Mouse (Mus musculus) neutrophil, adult 5-6 weeks (primary cell): ENCODE measurements around the gene Fam174b. TPM values are rescaled to one million over a fixed set of nuclear protein-coding genes. Genes with fewer than 3 reads are reported as not detected.

Experiments used
- ATAC-seq: fragments of 151-379, 151-347 bp; 2 replicates; pipeline ENCODE4 v1.8.0; 2017; ENCODE audit warnings: mild to moderate bottlenecking, moderate TSS enrichment; ENCODE audit not compliant: insufficient number of reproducible peaks, poor library complexity, low FRiP score, severe bottlenecking; ENCODE audit errors: extremely low read depth
- total RNA-seq: library from RNA; stranded (forward); fragments of 200-1000 nt; gene quantifications from 2 replicates; pipeline ENCODE4 v1.2.3, GENCODE M21; 2017

Gene Fam174b
- total RNA-seq, 1 experiment from 2014 or later = 3.0 TPM

DNA sequence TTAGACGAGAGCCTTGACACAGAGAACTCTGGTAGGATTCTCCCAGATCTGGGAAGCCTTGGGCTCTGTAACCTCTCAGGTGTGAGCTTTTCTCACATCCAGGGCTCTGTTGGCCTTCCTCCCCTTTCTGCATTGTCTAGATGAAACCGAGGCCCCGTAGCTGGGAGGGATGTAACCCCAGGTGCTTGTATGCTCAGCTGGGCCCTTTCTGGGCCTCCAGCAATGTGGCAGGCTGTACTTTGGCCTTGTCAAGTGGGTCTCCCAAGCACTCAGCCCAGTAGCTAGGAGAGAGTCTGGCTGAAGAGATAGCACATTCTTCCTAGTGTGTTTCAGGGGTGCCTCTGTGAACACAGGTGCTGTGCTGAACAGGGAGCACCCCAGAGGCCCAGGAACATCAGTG is 7.4 kb downstream of the Fam174b start:
- no peak for ATAC-seq

DNA sequence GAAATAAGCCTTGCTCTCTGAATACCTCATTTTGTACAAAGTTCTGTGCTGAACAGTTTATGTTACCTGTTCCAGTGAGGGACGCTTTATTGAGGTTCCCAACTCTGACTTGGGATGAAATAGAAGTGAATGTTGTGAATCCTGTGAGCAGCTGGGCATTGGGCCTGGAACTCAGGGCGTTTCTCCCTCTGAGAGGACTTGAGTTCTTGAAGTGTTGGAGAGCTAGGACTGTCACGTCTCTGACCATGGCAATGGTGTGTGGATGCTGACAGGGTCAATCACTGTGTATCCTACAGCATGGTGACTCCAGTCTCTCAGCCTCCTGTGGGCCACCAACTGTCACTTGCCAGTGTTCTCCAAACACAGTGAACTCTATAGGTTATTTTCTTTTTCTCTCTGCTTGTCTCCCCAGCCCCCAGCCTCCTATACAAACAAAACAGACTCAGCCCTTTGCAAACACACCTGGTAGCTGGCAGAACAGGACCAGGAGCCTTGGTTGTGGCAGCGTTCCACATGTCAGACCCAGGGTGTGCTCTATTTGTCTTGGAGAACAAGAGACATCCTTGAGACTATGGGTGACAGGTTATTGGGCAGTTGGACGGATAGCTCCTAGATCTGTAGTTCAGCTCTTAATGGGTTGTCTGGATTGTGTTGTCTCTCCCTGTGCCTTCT is 8.5 kb downstream of the Fam174b start:
- ATAC-seq = no peak

DNA sequence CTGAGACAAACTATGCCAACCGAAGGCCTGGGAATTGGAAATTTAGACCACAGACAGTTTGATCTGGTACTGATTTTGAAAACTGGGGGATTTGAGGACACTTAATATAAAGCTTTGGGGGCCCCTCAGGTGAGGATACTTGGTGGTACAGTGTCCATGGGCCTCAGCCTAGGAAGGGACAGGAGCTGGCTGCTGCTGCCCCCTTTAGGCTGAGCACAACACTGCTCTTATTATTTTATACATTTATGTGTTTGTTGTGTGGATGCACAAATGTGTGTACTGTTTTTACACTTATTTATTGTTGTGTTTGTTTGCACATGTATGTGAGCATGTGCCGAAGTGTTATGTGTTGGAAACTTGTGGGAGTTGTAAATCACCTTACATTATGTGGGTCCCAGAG is 9.2 kb downstream of the Fam174b start:
- ATAC-seq = no peak

DNA sequence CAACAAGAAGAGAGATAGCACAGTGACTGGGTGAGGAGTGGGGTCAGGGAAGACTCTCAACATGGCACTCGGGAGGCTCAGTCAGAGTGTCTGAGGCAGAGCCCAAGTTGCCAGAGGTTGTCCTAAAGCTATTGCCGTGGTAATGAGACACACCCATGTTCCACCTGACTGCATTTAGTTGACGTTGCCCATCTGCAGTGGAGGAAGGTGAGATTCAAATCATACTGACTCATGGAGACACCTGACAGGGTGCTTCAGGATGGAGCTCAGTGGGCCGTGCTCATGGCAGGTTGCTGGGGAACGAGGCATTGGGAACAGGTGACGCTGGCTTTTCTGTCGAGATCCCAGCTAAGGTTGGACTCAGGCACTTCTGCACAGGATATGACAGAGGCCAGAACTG is 9.9 kb downstream of the Fam174b start:
- ATAC-seq = no peak

DNA sequence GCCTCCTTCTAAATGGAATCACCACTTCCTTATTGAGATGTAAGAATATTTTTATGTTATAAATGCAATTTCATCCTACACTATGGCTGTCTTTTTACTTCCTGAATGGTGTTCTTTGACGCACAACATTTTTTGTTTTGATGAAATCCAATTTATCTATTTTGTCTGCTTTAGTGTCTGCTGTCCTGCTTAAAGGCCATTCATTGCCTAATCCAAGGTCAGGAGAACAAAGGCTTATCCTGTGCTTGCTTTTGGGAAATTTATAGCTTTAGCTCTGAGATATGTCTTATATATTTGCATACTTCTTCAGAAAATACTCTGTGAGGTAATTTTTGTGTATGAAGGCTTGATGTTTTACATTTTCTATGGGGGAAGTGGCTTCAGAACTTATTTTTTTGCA is 13.5 kb downstream of the Fam174b start:
- no peak for ATAC-seq

DNA sequence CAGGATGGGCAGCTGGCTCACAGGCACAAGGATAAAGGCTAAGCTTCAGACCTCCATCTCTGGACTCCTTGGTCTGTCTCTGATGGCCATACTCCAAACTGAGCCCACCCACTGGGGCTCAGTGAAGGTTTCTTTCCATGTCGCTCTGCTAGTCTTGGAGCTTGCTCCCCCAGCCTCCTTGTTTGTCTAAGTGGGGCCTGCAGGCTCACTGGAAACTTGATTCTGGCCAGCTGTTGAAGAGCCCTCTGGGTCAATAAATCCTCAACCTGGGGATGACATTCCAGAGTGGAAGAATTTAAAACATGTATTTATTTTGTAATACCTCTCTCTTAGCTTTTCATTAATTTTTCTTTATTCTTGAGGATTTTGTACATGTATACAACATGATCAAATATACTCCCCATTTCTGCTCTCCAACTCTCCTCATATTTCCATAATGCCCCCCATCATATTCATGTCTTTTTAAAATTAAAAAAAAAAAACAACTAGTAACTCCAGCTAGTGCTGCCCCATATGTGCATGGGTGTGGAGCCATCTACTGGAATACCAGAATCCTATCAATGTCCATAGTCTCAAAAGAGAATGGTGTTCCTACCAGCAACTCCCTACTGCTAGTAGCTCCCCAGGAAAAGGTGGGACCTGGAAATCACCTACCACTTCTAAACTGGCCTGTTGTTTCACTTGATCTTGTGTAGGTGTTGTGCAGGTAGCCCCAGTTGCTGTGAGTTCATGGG is 15.4 kb downstream of the Fam174b start:
- ATAC-seq = no peak

DNA sequence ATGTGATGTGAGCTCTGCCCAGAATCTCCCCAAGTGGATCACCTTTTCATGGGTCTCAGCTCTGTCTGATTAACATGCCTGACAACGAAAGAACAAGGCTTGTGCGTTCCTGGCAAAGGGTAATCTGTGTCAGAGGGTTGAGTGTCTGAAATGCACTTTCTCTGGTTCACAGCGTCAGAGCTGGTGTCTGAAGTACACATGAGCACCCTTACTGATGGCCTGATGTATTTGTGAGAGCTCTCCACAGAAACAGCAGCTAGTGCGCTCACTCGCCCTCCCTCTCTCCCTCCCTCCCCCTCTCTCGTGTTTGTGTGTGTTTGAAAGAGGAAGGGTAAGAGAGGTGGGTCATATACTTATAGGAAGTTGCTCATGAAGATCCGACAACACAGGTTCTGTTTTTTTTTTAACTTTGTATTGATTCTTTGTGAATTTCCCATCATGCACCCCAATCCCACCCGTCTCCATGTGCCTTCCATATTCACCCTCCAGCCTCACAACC is 21.6 kb downstream of the Fam174b start:
- ATAC-seq = no peak

DNA sequence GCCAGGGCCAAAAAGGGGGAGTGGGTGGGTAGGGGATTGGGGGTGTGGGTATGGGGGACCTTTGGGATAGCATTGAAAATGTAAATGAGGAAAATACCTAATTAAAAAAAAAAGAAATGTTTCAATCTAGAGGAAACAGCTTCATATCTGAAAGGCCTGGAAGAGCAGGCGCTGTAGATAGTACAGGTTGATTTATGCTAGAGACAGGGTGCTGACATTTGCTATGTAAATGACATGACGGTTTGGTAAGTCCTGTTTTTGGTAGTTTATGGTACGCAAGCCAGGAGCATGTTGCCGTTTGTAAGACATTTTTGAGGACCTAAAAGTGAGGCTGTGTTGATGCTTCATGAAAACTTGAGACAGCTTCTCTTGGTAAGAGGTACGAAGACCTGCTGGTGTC is 24.6 kb downstream of the Fam174b start:
- no peak for ATAC-seq

DNA sequence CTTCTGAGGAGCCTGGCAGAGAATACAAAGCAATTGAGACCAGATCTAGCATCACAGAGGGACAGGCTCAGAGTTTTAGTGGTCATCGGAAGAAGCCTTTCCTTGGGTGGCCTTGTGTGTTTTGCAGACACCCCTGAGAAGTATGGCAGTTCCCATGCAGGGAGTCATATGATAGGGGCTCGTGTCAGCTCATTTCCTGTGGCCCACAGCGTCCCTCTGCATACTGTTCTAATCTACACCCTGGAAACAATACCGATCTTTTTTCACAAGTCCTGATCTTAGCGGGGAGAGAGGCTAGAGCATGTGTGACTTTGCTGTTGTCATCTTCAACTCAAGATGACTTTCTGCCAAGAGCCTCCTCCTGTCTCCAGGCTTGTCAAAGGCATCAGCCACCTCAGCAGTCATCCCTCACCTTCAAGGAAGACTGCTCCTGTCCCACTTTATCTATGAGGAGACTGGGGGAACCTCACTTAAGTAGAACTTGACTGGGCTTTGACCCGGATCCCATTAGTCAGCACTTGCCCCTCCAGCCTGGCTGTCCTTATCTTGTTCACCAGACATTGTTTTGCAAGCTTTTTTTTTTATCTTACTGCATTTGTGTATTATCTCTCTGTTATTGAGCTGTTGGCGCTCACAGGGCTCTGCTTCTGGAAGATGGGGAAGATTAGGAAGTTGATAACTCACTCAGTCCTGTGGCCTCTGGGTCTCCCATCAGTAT is 25.2 kb downstream of the Fam174b start:
- ATAC-seq = no peak

DNA sequence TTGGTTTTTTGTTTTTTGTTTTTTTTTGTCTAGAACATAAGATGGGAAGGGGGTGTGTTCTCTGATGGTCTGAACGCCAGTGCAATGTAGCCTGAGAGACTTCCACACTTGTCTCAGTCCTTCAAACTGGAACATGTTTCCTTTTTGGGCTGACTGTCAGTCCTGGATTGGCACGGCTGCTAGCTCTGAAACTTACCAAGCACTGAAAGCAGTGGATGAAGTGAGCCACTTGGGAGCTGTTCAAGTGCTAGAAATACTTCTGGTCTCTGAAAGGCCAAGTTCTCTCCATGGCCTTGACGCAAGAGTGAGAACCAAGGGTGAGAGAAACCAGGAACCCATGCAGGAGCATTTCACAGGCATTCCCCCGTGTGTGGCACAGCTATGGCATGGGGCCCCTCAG is 29.1 kb downstream of the Fam174b start:
- no peak for ATAC-seq

DNA sequence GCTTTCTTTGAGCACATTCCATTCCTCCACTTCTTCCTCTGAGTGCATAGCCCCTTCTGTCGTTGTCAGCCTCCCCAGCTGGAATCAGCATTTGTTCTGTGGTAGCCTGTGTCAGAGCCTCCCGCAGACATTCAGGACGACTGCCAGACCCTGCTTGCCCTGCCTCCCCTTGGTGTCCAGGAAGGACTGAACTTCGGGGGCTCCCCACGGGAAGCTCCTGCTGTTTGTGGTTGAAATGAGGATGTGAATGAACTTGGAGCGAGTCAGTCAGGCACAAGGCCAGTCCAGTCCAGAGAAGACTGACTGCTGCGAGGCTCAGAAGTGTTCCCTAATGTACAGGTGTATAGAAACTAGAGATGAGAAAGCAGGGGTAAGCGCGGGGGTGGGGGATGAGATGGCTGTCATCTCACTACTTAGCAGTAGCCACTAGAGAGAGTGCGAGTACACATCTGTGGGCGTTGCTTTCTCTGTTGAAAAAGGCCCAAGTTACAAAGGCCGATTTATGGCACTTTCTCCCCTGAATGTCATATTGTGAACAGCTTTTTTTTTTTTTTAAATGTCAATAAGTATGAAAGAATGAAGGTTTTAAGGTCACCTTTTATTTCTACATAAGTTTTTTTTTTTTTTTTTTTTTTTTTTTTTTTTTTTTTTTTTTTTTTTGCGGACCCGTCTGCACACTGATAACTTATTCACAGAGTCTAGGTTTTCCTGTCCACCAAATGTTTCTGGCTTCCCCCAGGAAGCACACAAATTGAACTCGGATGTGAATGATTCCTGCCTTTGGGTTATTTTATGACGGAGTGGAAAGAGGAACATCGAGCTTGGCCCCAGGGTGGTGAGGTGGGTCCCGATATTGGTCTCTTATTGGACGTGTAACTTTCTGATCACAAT is 31.5 kb downstream of the Fam174b start:
- ATAC-seq = no peak

DNA sequence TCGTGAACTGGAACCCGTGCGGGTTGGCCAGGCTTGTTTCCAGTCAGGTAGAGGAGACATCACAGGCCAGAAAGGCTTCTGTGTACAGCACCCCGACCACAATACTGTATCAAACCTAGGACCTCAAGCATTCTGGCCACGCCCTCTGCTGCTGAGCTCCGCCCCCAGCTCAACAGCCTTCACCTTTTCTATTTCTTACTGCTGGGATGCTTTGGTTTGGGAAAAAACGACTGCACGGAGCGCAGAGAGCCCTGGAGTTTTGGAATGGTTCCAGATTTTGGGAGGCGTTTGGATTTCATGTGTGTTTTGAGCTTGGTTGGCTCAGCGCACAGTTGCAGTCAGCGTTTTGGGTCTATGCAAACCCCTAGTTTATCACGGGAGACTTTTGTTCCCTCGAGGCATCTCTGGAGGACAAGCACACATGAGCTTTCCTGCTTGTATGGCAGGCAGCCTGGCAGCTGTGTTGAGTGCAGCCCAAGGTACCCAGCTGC is 32.2 kb downstream of the Fam174b start:
- no peak for ATAC-seq

DNA sequence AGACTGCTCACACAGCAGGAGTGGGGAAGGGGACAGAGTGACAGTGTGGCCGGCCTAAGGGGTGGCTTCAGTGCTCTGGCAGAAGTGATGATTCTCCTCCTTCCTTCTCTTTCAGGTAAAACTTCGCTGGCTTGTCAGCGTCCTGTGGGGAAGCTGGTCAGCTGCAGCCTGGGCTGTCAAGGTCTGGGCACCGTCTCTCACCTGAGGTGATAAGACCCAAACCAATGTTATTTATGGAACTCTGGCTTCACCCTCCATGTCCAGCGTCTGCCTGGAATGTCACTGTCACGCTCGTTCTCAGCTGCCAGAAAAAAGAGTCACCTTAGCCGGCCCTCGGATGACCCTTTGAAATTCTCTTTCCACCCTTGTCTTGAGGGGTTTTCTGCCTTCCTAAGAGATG is 34.7 kb downstream of the Fam174b start:
- ATAC-seq = no peak

DNA sequence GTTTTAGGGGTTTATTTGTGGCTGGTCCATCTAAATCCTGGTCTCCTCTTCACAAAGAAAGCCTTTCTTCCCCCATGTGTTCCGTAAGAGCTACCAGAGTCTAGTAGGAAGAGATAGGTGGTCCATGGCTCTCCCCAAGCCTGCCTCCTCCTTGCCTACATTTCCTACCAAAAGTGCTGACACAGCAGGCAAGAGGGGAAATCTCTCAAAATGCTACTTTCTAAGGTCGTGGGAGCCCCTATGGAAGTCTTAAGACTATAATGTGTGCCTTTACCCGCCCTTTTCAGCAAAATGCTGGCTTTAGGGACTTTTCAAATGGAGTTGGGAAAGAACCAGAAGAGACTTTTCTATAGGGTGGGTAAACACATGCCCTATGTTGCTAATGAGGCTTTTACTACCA is 37.7 kb downstream of the Fam174b start:
- ATAC-seq = no peak

DNA sequence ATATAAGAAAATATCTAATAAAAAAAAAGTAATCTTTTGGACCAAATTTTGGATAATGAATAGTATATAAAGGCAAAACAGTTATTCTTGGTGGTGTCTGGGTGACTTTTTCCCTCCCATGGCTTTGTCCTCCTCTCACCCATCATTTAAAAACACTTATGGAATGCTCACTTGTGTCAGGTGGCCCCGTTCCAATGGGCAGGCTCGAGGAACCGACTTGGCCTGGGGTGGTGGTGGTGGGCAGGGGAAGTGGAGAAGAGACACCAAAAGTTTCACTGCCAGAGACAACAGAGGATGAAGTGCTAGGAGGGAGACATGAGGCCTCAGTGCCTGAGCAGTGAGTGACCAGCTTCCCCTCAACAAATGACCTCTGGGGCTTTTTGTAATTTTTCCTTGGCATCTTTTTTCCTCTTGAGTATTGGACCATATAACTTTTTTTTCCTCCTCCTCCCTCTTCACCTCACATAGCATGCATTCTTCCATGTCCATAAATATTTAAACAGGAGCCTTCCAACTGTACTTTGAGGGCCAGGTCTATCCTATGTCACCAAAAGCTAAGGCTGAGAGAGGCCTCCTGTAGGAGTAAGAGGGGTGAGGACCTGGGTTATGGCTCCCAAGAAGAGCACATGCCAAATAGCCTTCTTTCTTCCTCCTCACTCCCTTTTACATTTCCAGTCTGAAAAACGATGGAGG is 44.8 kb downstream of the Fam174b start:
- no peak for ATAC-seq

DNA sequence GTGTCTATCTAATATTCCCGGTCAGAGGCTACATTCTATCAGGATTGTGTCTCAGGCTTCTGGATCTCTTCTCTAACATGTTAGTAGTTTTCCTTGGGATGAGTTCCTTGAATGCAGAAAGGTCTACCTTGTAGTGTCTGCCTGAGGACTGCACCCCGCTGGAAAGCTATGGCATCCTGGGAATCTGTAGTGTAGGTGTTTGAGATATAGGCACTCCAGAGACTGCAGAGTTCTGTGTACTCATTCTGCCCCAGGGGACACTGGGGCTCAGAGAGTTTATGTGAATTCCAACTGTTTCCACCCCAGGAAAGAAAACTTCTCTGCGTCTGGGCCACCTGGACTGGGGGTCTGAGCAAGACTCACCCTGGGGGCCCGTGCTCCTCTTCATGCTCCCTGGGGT is 45.7 kb downstream of the Fam174b start:
- no peak for ATAC-seq

DNA sequence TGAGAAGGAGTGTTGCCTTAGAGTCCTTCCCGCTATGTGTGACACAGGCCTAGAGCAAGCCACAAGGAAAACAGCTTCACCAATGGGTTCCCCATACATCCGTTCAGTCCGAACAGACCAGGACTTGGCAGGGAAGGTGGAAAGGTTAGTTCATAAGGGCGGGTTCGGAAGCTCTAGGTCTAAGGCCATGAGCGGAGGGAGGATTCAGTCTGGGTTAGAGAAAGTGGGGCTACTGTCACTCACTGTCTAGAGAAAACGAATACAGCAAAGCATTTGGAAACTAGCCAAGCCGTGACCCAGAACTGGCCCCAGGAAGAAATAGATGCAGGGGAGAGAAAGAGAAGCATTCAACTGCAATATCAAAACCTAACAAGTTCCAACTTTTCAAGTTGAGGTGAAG is 47.4 kb downstream of the Fam174b start:
- ATAC-seq = no peak

DNA sequence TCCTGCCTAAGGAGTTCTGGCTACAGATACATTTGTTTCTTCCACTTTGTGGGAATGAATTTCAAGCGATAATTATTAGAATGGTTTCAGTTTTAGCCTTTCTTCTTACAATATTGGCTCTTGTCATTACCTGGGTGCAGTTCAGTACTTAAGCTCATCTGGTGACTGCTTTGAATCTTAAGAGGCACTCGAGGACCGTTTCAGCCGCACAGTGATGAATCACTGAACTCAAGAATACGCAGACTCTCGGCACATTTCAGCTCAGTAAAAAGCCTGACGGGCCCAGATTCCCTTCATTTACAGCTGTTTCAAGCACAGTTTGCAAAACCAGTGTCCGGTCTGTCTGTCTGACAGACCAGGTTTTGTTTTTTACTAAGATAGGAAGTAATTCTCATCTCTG is 51.0 kb downstream of the Fam174b start:
- no peak for ATAC-seq
